Mouse (Mus musculus): ENCODE measurements around the gene Cyth4. TPM values are rescaled to one million over a fixed set of nuclear protein-coding genes. Genes with fewer than 3 reads are reported as not detected.

Gene Cyth4
- polyA plus RNA-seq, 1 experiment from 2014 or later = 13.5 TPM

DNA sequence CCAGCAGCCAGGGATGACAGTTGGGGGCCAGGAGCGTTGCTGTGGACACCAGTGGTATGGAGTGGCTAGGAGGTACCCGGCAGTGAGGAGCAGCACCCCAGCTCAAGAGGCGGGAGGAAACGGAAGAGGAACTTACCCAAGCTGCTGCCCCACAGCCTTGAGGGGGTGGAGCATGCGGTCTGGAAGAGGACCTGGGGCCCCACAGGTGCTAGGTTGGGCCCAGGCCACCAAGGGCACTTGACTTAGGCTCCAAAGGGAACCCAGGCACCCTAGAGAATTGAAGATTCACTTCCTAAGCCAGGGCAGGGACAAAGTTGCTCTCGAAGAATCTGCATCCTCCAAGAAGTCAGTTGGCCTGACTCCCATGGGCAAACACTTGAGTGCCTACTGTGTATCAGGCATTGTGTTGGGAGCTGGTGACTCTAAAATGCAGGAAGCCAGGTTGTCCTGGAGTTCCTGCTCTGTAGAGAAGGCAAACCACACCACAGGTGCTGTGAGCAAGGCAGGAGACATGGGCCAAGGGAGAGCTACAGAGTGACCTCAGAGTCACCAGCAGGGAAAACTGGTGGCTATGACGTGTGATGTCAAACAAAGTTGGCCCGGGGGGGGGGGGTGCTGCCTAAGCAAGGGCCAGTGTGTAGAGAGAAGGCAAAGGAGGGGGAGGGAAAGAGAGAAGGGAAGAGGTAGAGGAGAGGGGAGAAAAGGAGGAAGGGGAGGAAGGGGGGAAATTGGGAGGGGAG is 24.0 kb upstream of the Cyth4 start, which contains the start of gene Rac2:
Gene Rac2, minus strand, starts transcription at position 126 of the 740 bp plus-strand sequence.
- peak within 1 kb of the TSS; percentile 88 for H3K27ac ChIP-seq (ENCODE audit: low read length)
- peak within 1 kb of the TSS; percentile 65 for H3K9ac ChIP-seq (ENCODE audit: low read depth, low read length)
- ATAC-seq (ENCODE audit: low read depth) = peak; percentile 59

DNA sequence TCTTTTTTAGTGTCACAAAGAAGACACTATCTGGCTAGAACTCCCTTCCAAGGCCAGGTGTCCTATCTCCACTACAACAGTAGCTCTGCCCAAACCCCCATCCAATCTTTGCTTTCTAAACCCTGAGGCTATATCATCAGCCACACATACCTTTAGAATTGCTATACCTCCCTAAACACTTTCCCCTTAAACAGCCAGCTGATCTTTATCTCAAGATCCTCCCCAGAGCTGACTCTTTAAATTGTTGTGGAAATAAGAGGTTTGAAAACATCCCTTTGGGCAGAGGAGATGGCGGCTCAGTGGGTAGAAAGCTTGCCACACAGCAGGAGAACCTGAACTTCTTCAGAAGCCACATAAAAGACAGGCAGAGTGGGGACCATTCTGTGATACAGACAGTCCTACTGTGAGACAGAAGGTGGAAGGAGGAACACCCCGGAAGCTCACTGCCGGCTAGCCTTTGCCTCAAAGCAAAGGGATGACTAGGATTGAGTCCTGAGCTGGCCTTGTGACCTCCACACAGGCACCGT is 20.5 kb upstream of the Cyth4 start:
- Histone ChIP-seq H3K27me3 (ENCODE audit: control insufficient read depth, insufficient read depth, low read depth, low read length) (no peaks in the 10 kb centered on the region), H3K36me3 (ENCODE audit: control insufficient read depth, insufficient read depth) (no peaks in the 10 kb centered on the region), H3K4me3 (ENCODE audit: low read depth, low read length) (no peak overlapping the region), H3K9ac (ENCODE audit: low read depth, low read length) (no peak overlapping the region), H3K4me2 (ENCODE audit: low read depth, low read length) (no peak overlapping the region), H3K9me3 (replicated peaks; ENCODE audit: control insufficient read depth, low read length) (no peaks in the 10 kb centered on the region), H3K27ac (ENCODE audit: low read length) (no peak overlapping the region), H3K4me1 (ENCODE audit: control insufficient read depth, low read depth, low read length) (peaks cover 22% of the 10 kb centered on the region)
- 55% methylated on average over 4 of the region's 4 CpGs for WGBS (ENCODE audit: insufficient replicate concordance)
- ATAC-seq (ENCODE audit: low read depth) = no peak

More for the DNA sequence above, 24.0 kb upstream of the Cyth4 start, which contains the start of gene Rac2:
- H3K9me3 ChIP-seq (replicated peaks; ENCODE audit: control insufficient read depth, low read length) = no peaks in the 10 kb centered on the region
- no peaks in the 10 kb centered on the region for H3K36me3 ChIP-seq (ENCODE audit: control insufficient read depth, insufficient read depth)
- H3K4me2 ChIP-seq (ENCODE audit: low read depth, low read length) = peak within 1 kb of the TSS; percentile 56
- peaks cover 28% of the 10 kb centered on the region for H3K4me1 ChIP-seq (ENCODE audit: control insufficient read depth, low read depth, low read length)
- peak within 1 kb of the TSS; percentile 51 for H3K4me3 ChIP-seq (ENCODE audit: low read depth, low read length)
- 16% methylated on average over 8 of the region's 8 CpGs for WGBS (ENCODE audit: insufficient replicate concordance)
- no peaks in the 10 kb centered on the region for H3K27me3 ChIP-seq (ENCODE audit: control insufficient read depth, insufficient read depth, low read depth, low read length)

DNA sequence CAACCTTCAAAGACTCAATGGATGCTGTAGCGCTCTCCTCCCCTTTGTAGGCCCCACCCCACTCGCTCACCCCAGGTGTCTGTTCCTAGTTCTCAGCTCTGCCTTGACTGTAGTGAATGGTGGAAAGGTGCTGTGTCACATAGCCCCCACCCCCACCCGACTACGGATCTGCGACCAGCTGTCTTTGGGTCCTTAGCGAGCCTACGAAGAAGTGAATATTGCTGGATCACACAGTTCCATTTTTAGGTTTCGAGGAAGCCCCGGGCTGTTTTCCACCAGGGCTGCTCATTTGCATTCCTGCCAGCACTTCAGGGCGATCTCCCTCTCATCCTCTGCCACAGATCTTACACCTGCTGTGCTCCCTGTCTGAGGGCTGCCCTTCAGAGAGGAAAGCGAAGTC is 13.5 kb upstream of the Cyth4 start:
- Histone ChIP-seq H3K4me1 (ENCODE audit: control insufficient read depth, low read depth, low read length) (peaks cover 9% of the 10 kb centered on the region), H3K4me3 (ENCODE audit: low read depth, low read length) (no peak overlapping the region), H3K9me3 (replicated peaks; ENCODE audit: control insufficient read depth, low read length) (no peaks in the 10 kb centered on the region), H3K4me2 (ENCODE audit: low read depth, low read length) (no peak overlapping the region), H3K27me3 (ENCODE audit: control insufficient read depth, insufficient read depth, low read depth, low read length) (no peaks in the 10 kb centered on the region), H3K36me3 (ENCODE audit: control insufficient read depth, insufficient read depth) (no peaks in the 10 kb centered on the region), H3K9ac (ENCODE audit: low read depth, low read length) (no peak overlapping the region), H3K27ac (ENCODE audit: low read length) (no peak overlapping the region)
- 42% methylated on average over 11 of the region's 11 CpGs for WGBS (ENCODE audit: insufficient replicate concordance)
- no peak for ATAC-seq (ENCODE audit: low read depth)

DNA sequence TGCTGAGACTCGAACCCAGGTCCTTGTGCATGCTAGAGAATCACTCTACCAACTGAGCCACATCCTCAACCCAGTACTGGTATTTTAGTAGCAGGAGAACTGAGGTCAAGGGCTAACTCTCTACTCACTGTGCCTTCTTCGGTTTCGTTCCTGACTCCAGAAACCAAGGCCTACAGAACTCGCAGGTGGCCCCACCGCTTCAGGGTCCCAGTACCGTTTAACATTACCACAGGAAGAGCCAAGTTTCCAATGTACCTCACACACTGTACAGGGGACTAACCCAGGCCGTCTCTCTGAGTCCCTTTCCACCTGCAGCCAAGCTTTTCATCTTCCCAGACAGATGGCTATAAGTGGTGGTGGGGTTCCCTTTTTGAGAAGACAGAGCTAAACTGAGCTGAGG is 11.4 kb upstream of the Cyth4 start:
- Histone ChIP-seq H3K4me1 (ENCODE audit: control insufficient read depth, low read depth, low read length) (peaks cover 6% of the 10 kb centered on the region), H3K4me2 (ENCODE audit: low read depth, low read length) (no peak overlapping the region), H3K4me3 (ENCODE audit: low read depth, low read length) (no peak overlapping the region), H3K9me3 (replicated peaks; ENCODE audit: control insufficient read depth, low read length) (no peaks in the 10 kb centered on the region), H3K27ac (ENCODE audit: low read length) (no peak overlapping the region), H3K36me3 (ENCODE audit: control insufficient read depth, insufficient read depth) (no peaks in the 10 kb centered on the region), H3K27me3 (ENCODE audit: control insufficient read depth, insufficient read depth, low read depth, low read length) (no peaks in the 10 kb centered on the region), H3K9ac (ENCODE audit: low read depth, low read length) (no peak overlapping the region)
- WGBS (ENCODE audit: insufficient replicate concordance) = 60% methylated on average over 7 of the region's 7 CpGs
- ATAC-seq (ENCODE audit: low read depth) = no peak

GRCm38 (mm10) chr15:78587050-78587994 is 9.5 kb upstream of the Cyth4 start:
- peaks cover 5% of the 10 kb centered on the region for H3K4me1 ChIP-seq (ENCODE audit: control insufficient read depth, low read depth, low read length)
- no peaks in the 10 kb centered on the region for H3K27me3 ChIP-seq (ENCODE audit: control insufficient read depth, insufficient read depth, low read depth, low read length)
- no peak overlapping the region for H3K4me3 ChIP-seq (ENCODE audit: low read depth, low read length)
- H3K9ac ChIP-seq (ENCODE audit: low read depth, low read length) = no peak overlapping the region
- WGBS (ENCODE audit: insufficient replicate concordance) = 50% methylated on average over 18 of the region's 18 CpGs
- H3K4me2 ChIP-seq (ENCODE audit: low read depth, low read length) = no peak overlapping the region
- no peak; the same call in 1 of the 2 replicates for ATAC-seq (ENCODE audit: low read depth)
- no peaks in the 10 kb centered on the region for H3K9me3 ChIP-seq (replicated peaks; ENCODE audit: control insufficient read depth, low read length)
- H3K36me3 ChIP-seq (ENCODE audit: control insufficient read depth, insufficient read depth) = no peaks in the 10 kb centered on the region
- H3K27ac ChIP-seq (ENCODE audit: low read length) = no peak overlapping the region

DNA sequence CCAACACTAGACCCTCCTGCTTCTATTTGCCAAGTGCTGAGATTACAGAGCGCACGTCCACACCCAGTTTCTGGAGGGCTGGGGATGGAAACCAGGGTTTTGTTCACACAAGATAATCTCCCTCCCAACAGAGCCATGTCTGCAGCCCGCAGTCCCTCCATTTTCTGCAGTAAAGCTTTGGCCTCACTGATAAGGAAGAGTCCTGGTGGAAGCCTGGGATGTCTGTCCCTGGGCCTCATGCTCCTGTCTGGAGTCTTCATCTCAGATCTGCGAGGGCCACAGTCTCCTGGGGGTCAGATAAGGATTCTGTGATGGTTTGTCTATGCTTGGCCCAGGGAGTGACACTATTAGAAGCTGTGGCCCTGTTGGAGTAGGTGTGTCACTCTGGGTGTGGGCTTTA is 8.8 kb upstream of the Cyth4 start:
- no peaks in the 10 kb centered on the region for H3K36me3 ChIP-seq (ENCODE audit: control insufficient read depth, insufficient read depth)

GRCm38 (mm10) chr15:78588900-78589299 is 7.9 kb upstream of the Cyth4 start:
- Histone ChIP-seq H3K9me3 (replicated peaks; ENCODE audit: control insufficient read depth, low read length) (no peaks in the 10 kb centered on the region), H3K36me3 (ENCODE audit: control insufficient read depth, insufficient read depth) (no peaks in the 10 kb centered on the region), H3K9ac (ENCODE audit: low read depth, low read length) (no peak overlapping the region), H3K4me3 (ENCODE audit: low read depth, low read length) (no peak overlapping the region), H3K27me3 (ENCODE audit: control insufficient read depth, insufficient read depth, low read depth, low read length) (no peaks in the 10 kb centered on the region), H3K4me2 (ENCODE audit: low read depth, low read length) (no peak overlapping the region), H3K4me1 (ENCODE audit: control insufficient read depth, low read depth, low read length) (peaks cover 5% of the 10 kb centered on the region), H3K27ac (ENCODE audit: low read length) (peak overlapping the region; percentile 20; the same call in 1 of the 2 replicates)
- WGBS (ENCODE audit: insufficient replicate concordance) = 35% methylated on average over 4 of the region's 4 CpGs
- ATAC-seq (ENCODE audit: low read depth) = peak; percentile 59; the same call in 1 of the 2 replicates

More for the DNA sequence above, 8.8 kb upstream of the Cyth4 start:
- ATAC-seq (ENCODE audit: low read depth) = no peak
- Histone ChIP-seq H3K9ac (ENCODE audit: low read depth, low read length) (no peak overlapping the region), H3K4me3 (ENCODE audit: low read depth, low read length) (no peak overlapping the region), H3K27ac (ENCODE audit: low read length) (no peak overlapping the region), H3K4me1 (ENCODE audit: control insufficient read depth, low read depth, low read length) (peaks cover 5% of the 10 kb centered on the region), H3K4me2 (ENCODE audit: low read depth, low read length) (no peak overlapping the region), H3K9me3 (replicated peaks; ENCODE audit: control insufficient read depth, low read length) (no peaks in the 10 kb centered on the region), H3K27me3 (ENCODE audit: control insufficient read depth, insufficient read depth, low read depth, low read length) (no peaks in the 10 kb centered on the region)
- WGBS (ENCODE audit: insufficient replicate concordance) = 13% methylated on average over 4 of the region's 4 CpGs

- 42% methylated on average over 6 of the region's 6 CpGs for WGBS (ENCODE audit: insufficient replicate concordance)
- Histone ChIP-seq H3K4me2 (ENCODE audit: low read depth, low read length) (no peak overlapping the region), H3K9ac (ENCODE audit: low read depth, low read length) (no peak overlapping the region), H3K36me3 (ENCODE audit: control insufficient read depth, insufficient read depth) (no peaks in the 10 kb centered on the region), H3K9me3 (replicated peaks; ENCODE audit: control insufficient read depth, low read length) (no peaks in the 10 kb centered on the region), H3K27me3 (ENCODE audit: control insufficient read depth, insufficient read depth, low read depth, low read length) (no peaks in the 10 kb centered on the region), H3K4me1 (ENCODE audit: control insufficient read depth, low read depth, low read length) (peaks cover 5% of the 10 kb centered on the region), H3K27ac (ENCODE audit: low read length) (no peak overlapping the region), H3K4me3 (ENCODE audit: low read depth, low read length) (no peak overlapping the region)
- no peak for ATAC-seq (ENCODE audit: low read depth)
Measured at GRCm38 (mm10) chr15:78589936-78590335, 6.9 kb upstream of the Cyth4 start.
